Mouse (Mus musculus) frontal cortex, postnatal 36 days (tissue): Measurements from ENCODE around the gene Cdr2l.
A peak's percentile ranks its signal among the peaks of the same experiment; 100 is the strongest.
"Not testable (repeated sequence)": the region's sequence is repeated elsewhere in the genome, so short reads cannot be mapped to it uniquely, and the experiment has no call there.

ENCODE experiments used
- DNase-seq, 2 experiments: peaks; one replicate each; pipeline ENCODE4 v3.0.0; 2022; ENCODE audit warnings: low spot score in 2 of 2

Cdr2l gene

DNA sequence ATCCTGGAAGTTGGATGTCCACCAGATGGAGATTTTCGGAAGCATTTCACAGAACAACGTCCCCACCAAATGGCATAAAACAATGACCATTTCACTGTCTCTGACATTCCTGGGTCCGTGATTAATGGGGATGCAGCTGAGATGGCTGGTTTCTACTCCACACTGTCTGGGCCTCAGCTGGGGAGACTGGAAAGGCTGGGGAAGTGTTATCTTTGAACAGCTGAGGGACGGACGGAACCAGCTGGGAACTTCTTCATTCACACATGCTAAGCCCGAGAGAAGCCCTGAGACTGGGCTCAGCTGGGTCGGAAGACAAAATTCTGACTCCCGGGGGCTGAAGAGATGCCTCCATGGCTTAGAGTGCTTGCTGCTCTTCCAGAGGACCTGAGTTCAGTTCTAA lies 10.4 kb upstream of the Cdr2l start:
- DNase-seq = no peak

DNA sequence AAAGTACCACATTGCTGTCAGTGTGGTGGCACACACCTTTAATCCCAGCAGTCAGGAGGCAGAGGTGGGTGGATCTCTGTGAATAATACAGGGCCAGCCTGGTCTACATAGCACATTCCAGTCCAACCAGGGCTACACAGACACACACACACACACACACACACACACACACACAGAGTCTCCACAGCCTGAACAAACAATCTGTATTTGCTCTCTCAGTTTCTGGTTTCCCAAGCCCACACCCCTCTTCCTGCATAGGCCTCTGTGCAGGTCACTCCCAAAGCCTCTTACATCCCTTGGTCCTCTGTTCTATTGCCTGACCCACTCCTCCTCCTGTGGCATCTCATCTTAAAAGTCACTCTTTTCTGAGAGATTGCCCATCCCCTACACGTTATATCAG lies 9.7 kb upstream of the Cdr2l start:
- no peak for DNase-seq

DNA sequence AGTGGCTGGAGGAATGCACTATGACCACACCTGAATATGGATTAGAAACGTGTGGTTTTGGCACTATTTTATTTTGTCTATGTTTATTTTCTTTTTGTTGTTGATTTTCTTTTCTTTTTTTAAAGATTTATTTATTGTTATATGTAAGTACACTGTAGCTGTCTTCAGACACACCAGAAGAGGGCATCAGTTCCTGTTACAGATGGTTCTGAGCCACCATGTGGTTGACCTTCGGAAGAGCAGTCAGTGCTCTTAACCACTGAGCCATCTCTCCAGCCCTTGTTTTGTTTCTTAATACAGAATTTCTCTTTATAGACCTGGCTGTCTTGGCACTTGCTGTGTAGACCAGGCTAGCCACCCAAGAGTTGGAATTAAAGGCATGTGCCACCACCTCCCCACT lies 9.0 kb upstream of the Cdr2l start:
- no peak for DNase-seq

DNA sequence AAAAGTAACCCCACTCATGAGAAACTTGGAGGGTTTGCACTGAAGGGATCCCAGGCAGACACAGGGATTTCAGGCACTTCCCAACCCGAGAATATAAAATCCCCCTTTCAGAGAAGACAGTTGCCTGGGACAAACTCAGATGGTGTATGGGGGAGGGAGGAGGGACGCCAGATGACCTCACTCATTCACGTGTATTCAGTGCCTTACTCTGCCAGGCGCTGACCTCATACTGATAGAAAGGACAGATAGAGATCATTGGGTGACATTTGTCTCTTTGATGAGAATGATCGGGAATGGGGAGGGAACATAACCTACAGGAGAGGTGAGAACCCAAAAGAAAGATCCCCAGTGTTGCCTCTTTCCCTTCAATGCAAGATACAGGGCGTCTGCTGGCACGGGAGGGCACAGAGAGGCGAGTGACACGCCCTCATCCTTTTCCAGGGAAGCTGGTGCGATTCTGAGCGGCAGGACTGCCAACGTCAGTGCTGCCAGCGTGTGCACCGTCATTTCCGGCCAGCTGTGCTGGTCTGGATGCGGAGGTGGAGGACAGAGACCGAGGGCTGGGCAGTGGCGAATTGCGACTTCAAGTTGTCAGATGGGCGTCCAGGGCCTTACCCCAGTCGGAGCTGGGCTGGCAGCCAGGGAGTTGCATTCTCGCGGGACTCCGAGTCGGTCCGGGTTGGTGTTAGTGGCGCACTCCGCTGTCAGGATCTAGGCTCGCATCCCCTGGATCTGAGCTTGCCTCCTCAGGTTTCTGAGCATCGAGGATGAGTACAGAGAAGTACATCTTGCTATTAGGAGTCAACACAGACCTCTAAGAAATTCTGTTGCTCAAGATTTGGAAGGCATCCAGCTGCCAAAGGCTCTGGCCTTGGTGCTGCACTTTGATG lies 7.7 kb upstream of the Cdr2l start:
- DNase-seq = peak; percentile 77 to 81

DNA sequence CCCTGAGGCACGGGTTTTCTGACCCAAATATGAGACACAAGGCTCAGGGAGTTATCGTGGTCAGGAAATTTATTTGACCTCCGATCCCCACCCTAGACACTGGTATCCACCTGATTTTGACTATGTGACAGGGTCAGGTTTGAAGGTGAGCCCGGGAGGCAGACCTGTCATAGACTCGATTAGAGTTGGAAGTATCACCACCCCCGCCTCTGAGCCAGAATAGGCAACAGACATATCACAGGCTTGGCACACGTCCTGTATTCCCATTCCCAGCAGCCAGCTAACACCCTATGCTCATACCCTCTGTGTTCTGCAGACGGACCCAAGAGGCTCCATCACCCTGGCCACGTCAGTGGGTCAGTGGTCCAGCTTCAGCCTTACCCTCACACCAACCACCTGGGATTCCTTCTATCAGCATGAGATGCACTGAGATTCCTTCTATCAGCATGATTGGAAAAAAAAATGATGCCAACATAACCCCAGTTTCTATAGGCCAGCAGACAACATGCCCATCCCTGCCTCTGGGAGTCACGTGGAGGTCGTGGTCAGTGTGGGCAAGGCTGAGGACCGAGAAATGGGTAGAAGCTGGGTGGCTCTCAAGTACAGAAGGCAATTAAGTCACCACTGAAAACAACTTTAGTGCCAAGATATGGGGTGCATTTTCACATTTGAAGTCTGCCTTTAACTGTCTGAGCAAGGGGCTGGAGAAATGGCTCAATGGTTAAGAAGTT lies 6.9 kb upstream of the Cdr2l start:
- peak; percentile 54 to 67 for DNase-seq

DNA sequence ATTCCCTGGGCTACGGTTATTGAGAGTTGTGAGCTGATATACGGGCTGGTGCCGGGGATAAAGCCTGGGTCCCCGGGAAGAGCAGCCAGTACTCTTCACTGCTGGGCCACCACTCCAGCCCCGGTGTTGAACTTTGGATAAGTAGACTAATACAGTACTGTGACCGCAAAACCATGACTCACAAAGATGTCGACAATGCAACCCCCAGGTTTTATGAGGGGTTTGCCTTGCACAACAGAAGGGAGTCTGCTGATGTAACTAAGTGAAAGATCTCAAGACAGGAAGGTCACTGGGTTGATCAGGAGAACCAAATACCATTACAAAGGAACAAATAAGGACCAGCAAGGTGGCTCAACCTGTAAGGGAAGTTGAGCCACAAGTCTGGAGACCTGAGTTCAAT lies 5.0 kb upstream of the Cdr2l start:
- no peak for DNase-seq

DNA sequence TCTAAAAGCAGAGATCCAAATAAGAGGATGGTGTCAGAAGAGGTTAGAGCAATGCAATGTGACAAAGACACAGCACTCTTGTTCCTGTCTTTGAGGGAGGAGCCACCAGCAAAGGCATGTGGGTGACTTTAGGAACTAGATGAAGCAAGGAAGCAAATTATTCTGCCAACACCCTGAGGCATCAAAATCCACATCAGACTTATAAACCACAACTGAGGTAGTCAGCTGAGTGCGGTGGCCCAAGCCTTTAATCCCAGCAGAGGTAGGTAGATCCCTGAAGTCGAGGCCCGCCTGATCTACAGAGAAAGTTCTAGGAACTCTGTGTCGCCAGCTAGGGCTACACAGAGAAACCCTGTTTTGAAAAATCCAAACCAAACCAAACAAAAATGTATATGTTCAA lies 4.5 kb upstream of the Cdr2l start:
- no peak for DNase-seq

DNA sequence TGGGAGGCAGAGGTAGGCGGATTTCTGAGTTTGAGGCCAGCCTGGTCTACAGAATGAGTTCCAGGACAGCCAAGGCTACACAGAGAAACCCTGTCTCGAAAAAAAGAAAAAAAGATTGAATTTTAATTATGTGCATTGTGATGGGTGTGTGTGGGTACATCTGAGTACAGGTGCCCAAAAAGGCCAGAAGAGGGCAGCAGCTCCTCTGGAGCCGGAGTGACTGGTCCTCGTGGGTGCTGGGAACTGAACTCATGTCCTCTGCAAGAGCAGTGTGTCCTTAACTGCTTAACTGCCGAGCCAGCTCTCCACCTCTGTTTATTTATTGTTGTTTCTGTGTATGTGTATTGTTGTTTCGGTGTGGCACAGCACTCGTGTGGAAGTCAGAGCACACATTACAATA lies 3.9 kb upstream of the Cdr2l start:
- DNase-seq = no peak

DNA sequence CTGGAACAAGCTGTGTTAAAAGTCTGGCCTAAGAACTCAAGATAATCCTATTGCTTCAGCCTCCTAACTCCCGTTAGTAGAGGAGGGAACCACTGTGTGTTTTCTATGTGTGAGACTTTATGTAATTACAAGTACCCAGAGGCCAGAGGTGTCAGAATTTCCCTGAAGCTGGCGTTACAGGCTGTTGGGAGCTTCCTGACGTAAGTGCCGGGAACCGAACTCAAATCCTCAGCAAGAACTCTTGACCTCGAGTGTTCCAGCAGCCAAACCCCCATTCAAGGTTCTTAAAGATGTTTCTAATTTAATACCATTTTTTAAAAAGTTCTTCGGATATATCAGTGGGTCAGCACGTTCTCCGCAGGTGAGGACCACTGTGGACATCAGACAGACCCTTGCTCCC lies 440 bp upstream of the Cdr2l start:
- DNase-seq = no peak

DNA sequence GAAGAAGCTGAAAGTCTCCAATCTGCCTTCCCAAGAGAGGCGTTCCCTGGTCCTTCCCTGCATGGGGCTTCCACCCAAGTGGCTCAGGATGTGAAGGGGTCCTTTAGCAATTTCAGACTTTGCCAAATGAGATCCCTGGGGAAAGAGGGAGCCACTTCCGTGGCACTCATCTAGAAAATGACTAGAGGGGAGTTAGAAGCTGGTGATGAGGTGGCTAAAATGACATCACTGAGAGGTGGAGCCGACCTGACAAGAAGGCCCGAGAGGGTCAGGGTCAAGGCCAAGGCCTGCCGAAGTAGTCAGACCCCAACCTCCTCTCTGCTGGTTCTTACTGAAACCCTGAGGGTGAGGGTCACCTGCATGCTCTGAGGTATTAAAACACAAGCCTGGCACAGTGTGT lies 1.2 kb downstream of the Cdr2l start:
- DNase-seq = no peak

DNA sequence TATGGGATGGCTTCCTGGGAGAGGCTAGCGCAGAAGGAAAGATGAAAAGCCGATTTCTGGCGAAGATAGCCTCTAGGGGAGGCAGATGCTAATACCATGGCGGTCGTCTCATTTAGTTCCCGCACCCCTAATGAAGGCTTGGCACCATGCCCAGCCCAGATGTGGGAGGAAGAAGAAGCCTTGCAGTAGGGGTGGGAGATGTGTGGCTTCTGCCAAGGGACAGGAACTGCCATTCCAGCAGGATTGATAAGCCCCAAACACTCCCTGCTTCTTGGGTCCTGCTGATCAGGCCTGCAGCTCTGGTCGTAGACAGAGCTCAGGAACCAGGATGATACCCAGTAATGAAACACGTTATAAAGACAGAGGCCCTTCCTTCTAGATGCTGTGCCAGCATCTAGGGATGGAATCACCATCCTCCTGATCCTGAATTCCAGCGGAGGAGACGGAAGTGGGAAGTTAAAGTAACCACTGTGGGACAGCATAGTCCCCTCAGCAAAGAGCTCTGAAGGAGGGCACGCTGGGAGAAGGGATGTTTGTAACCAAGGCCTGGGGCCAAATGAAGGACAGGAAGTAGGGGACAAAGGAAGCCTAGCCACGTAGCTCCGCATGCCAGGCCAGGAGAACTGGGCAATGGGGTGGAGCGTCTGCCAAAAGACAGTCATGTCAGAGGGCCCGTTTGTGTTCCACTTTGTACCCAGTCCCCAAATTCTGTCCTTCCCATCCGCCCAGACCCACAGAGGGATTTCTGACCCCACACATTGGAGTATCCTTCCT lies 2.2 kb downstream of the Cdr2l start:
- peak in 1 of 2 experiments; percentile 52 for DNase-seq

DNA sequence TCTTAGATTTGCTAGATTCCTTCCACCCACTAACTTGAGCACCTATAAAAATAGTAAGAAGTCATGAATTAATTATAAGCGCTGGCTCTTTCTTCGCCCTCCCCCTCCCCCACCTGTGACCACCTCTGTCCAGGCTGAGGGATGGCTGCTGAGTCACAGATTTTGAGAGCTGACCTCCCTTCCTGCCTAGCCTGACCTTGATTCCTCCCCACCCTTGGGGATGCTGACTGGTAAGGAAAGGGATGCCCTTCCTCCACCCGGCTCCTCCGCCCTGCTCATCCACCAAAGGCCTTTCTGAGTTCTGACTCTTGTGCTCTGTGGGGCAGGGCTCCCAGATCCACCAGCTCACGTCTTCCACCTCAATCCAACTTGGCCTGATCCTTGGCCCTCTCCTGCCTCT lies 2.9 kb downstream of the Cdr2l start:
- DNase-seq = no peak

DNA sequence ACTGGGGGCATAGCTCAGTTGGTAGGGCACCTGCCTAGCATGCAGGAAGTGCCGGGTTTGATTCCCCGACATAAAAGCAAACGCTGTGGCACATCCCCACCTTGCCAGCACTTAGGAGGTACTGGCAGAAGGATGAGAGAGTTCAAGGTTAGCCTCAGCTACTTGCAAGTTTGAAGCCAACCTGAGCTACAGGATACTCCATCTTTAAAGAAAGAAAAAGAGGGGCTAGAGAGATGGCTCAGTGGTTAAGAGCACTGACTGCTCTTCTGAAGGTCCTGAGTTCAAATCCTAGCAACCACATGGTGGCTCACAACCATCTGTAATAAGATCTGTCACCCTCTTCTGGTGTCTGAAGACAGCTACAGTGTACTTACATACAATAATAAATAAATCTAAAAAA lies 5.1 kb downstream of the Cdr2l start:
- DNase-seq = not testable (repeated sequence)

DNA sequence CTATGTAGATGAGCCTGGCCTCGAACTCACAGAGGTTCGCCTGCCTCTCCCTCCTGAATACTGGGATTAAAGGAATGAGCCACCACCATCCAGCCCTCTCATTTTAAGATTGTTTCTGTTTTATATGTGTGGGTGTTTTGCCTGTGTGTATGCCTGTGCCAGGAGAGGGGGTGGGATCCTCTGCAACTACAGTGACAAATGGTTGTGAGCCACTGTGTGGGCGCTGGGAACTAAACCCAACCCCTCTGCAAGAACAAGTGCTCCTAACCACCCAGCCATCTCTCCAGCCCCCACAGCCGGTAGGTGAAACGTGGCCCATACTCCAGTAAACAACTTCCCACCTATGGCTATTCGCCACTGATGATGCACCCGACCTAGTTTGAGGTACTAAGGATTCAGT lies 9.6 kb downstream of the Cdr2l start:
- DNase-seq = no peak

DNA sequence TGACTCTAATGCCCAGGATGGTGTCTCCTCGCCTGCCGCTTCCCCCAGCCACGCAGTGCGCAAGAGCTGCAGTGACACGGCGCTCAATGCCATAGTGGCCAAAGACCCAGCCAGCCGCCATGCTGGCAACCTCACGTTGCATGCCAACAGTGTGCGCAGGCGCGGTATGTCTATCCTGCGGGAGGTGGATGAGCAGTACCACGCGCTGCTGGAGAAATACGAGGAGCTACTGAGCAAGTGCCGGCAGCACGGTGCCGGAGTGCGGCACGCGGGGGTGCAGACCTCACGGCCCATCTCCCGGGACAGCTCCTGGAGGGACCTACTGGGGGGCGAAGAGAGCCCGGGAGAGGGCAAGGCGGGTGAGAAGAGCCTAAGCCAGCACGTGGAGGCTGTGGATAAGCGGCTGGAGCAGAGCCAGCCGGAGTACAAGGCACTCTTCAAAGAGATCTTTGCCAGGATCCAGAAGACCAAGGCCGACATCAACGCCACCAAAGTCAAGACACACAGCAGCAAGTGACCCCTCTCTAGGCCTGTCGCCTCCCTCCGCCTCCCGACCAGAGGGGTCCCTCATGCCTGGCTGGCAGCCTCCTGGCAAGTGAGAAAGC lies 12.1 kb downstream of the Cdr2l start:
- no peak for DNase-seq

DNA sequence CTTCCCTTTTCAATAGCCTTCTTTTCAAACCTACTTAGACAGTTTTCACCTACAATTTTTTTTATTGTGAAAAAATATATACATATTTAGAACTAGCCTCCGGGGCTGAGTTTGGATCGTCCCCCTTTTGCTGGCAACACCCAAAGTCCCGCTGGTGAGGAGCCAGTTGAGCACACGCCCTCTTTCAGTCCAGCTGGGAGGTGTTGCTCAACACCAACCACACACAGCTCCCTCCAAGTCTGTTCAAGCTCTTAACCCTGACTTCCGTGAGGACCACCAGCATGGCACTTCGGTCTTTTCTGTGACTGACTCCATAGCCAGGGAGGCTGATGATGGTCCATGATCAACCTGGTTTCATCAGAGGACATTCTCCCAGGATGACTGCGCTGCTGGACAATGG lies 16.4 kb downstream of the Cdr2l start:
- DNase-seq = no peak

DNA sequence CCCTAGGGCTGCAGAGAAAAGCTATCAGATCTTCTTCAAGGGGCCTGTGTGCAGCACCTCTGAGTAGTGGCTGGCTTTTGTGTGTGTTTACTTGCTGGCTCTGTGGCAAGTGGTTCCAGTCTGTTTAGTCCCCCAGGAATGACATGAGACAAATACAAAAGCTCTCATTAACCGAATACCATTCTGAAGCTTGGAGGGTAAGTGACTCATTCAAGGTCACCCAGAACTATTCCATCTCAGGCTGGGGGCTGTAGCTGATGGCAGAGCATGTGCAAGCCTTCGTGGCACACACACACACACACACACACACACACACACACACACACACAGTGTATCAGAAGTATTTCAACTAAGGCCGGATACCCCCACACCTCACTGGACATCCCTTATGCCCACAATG lies 18.4 kb downstream of the Cdr2l start:
- no peak for DNase-seq

DNA sequence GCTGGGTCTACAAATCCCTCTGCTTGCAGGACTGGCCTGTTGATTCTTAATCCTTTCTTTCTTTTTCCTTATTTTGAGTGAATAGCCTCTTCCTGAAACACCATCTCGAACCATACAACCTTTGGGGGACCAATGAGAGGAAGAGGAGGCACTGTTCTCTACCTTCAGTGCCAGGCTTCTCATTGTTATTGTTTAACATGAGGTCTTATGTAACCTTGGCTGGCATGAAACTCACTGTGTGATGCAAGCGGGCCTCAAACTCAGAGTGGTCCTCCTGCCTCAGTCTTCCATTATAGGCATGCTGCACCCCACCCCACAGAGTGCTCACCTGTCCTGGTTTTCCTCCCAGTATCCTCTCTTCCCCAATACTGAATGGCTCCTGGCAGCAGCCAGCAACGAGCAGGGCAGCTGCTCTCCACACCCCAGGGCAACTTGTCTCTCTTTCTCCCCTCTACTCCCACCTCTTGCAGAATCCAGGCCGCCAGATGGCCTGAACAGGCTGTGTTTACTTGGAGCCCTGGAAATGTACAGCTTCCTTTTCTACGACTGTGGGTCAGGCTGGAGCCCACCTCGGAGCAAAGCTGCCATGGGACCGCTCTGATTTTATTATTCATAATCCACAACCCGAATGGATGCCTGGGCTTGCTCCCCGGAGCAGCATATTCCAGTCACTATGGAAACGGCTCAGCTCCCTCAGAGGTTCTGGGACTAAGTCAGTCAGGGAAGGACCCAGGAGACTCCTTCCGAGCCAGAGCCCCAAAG lies 19.1 kb downstream of the Cdr2l start:
- DNase-seq = peak; percentile 66 to 71

DNA sequence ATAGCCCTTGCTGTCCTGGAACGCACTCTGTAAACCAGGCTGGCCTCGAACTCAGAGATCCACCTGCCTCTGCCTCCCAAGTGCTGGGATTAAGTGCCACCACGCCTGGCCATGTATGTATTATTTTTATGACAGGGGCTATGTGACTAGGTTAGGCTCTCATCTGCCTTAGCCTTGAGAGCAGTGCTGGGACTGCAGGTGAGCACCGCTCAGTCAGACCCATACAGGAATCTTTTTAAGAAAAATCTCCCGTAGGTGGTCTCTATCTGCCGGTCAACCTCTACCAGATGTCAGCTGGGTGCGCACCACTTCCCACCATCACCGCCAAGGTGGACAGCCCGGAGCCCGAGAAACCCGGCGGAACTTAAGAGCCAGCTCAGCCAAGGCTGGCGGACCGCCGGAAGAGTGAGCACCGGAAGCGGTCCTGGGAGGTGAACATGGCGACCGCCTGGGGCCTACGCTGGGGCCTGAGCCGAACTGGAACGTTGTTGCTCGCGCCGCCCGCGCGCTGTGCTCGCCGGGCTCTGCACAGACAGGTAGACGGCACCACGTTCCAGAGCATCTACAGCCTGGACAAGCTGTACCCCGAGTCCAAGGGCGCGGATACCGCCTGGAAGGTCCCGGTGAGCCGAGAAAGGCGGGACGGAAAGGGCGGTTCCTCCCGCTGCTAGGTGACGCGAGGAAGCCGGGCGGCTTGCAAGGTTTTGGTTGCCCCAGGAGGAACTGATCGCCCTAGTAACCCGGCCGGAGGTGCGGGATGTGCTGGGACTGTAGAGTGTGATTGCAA lies 21.8 kb downstream of the Cdr2l start, which contains the start of gene Mrpl58:
Mrpl58 (plus strand) TSS at position 415 of the 787 bp plus-strand sequence.
- peak; percentile 88 to 90 for DNase-seq

DNA sequence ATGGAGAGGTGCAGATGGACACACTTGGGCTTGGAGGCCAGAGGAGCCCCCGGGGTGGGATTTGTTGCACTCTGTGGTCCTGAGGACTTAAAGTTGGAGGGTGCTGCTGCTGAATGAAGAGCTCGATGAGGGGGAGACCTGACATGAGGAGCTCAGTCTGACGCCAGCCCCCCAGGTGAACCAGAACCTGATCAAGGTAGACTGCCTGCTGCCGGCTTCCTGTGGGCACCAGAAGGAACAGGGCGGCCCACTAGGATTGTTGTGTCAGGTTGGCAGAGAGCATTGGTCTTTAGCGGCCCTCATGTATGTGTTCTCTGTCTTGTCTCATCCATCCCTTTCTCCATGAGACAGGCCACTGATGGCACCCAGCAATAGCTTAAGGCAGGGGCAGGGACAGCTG lies 24.0 kb downstream of the Cdr2l start:
- DNase-seq = no peak
